Mouse (Mus musculus): Measurements from ENCODE around the gene Smu1. TPM values are rescaled to one million over a fixed set of nuclear protein-coding genes. Genes with fewer than 3 reads are reported as not detected.

Smu1 gene
- total RNA-seq, 2 experiments from 2014 or later: 19.0 to 24.4 TPM

DNA sequence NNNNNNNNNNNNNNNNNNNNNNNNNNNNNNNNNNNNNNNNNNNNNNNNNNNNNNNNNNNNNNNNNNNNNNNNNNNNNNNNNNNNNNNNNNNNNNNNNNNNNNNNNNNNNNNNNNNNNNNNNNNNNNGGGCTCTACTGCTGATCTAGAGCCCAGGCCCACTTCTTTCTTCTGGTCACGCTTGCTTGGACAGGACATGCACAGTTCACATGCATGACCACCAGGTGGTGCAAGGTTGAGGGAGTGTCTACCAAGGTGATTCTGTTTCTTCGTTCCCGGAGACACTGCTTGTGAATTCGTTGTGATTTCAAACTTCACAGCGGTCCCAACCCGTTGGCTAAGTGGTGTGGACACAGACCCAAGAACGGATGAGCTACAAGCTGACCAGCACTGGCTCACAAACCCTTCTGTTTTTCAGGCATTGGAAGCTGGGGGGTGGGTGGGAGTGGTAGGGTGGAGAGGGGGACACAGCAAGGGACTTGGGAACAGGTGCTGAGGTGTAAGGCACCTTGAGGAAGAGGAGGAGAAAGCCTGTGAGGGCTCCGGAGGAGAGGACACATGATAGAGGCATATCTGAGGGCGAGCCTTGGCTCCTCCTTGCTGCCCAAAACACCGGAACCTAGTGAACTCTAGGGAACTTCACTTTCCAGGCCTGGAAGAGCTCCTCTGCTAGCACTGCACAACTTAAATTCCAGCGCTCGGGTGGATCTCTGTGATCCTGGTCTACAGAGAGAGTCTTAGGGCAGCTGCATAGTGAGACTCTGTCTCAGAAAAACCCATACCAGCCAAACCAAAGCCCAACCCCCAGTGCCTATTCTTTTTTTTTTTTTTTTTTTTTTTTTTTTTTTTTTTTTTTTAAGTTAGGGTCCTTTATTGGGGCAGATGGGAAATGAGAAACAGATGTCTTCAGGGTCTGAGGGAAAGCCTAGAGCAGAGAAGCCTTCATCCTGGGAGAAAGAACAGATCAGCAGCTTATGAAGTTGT is 16.8 kb upstream of the Smu1 start:
- peak; percentile 80 for ATAC-seq (replicated peaks; ENCODE audit: low FRiP score, poor library complexity, severe bottlenecking)

DNA sequence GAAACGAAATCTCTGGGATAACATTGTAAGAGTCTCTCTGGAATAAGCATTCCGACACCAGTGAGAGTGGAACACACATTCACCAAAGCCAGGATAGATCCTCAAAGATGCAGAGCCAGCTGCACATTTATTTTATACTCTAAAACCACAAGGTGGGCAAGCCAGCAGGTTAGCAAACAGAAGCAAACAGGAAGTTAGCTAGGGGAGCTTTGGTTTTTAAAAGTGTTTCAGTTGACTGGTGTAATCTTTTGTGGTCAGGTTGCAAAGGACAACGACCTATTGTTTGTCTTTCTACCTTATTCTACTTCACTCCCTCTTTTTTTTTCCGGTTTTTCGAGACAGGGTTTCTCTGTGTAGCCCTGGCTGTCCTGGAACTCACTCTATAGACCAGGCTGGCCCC is 2.2 kb upstream of the Smu1 start:
- ATAC-seq (replicated peaks; ENCODE audit: low FRiP score, poor library complexity, severe bottlenecking): no peak

- peak; percentile 66 for ATAC-seq (replicated peaks; ENCODE audit: low FRiP score, poor library complexity, severe bottlenecking)
Measured at GRCm38 (mm10) chr4:40757157-40757779, 455 bp downstream of the Smu1 start.

- no peak for ATAC-seq (replicated peaks; ENCODE audit: low FRiP score, poor library complexity, severe bottlenecking)
Measured at GRCm38 (mm10) chr4:40735351-40735750, 22.4 kb downstream of the Smu1 start.

DNA sequence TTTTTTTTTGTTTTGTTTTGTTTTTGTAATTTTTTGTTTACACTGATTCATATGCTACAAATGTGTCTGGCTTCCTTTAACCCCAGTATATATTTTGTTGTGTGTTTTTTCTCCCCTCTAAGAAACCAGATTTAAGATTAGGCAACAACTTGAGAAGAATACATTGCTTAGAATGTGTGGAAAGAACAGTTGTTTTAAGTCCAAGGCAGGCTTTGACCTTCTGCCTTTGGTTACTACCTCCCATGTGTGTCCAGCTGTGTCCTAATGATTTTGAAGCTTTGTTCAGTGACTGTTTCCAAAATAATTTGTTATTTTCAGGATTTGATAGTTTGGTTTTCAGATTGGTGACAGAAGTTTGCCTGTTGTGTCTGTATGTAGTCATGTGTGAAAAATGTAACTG is 26.5 kb downstream of the Smu1 start:
- ATAC-seq (replicated peaks; ENCODE audit: low FRiP score, poor library complexity, severe bottlenecking): no peak

DNA sequence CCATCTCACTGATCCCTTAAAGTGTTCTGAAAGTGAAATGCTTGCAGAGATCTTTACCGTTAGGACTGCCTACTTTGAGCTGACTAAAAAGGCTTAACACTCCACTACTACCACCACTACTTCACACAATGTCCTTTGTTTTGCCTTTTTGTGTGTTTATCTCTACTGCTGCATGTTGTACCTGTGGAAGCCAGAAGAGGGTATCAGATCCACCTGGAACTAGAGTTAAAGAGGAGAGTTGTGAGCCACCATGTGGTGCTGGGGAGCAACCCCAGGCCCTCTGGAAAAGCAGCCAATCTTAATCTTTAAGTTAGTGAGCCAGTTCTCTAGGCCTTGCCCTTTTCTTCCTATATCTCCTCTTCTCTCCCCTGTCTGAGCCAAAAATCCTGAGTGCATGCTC is 30.5 kb downstream of the Smu1 start:
- no peak for ATAC-seq (replicated peaks; ENCODE audit: low FRiP score, poor library complexity, severe bottlenecking)

DNA sequence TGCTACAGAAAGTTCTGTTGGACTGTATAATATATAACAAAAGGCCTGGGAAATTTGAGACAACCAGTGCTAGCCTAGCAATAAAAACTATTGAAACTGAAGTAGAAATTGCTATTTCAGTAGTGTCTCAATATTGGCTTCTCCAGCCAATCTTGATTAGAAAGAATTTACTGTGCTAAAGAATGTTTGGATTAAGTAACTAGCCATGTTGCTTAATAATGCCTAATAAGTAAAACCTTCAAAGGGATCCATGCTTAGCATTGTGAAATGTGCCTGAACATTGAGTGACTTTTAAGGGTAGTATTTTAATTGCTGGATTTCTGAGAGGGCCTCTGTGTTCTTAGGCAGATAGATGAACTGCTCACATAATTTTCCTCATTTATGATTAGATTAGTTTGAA is 32.2 kb downstream of the Smu1 start:
- ATAC-seq (replicated peaks; ENCODE audit: low FRiP score, poor library complexity, severe bottlenecking): no peak

- ATAC-seq (replicated peaks; ENCODE audit: low FRiP score, poor library complexity, severe bottlenecking): no peak
Measured at GRCm38 (mm10) chr4:40725141-40725540, 32.6 kb downstream of the Smu1 start.

GRCm38 (mm10) chr4:40722687-40723460 is 34.8 kb downstream of the Smu1 start:
- ATAC-seq (replicated peaks; ENCODE audit: low FRiP score, poor library complexity, severe bottlenecking): peak; percentile 77

DNA sequence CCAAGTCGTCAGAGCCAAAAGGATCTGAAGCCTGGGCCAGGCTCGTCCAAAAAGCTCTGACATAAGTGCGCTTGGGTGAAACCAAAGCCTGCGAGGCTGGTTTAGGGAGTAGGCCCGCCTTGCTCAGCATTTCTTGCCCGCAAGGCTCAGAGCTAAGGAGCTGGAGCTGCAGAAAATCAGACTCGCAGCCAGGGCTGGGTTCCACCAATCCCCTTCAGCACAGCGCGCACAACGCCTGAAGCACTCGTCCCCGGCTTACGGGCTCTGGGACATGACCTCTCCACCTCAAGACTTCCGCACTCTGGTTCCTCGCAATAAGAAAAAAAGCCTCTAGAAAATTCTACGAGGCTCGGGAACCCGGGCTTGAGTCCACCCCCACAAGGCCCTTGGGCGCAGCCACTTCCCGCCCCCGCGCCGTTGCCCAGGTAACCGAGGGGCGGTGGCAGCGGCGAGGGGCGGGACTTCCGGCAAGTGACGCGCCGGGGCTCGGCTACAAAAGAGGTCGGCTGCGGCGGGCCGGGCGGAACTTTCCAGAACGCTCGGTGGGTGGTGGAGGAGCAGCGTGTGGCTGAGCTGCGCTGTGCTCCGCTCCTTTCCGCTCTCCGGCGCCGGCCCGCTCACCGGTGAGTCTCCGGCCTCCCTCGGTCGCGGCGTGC is 35.6 kb downstream of the Smu1 start, which contains the start of gene Dnaja1:
TSS of gene Dnaja1 (plus strand) at position 140 of the 656 bp plus-strand sequence.
- ATAC-seq (replicated peaks; ENCODE audit: low FRiP score, poor library complexity, severe bottlenecking): peak; percentile 91

- no peak for ATAC-seq (replicated peaks; ENCODE audit: low FRiP score, poor library complexity, severe bottlenecking)
Measured at GRCm38 (mm10) chr4:40720910-40721309, 36.8 kb downstream of the Smu1 start.

GRCm38 (mm10) chr4:40717141-40717540 is 40.6 kb downstream of the Smu1 start:
- ATAC-seq (replicated peaks; ENCODE audit: low FRiP score, poor library complexity, severe bottlenecking): no peak

DNA sequence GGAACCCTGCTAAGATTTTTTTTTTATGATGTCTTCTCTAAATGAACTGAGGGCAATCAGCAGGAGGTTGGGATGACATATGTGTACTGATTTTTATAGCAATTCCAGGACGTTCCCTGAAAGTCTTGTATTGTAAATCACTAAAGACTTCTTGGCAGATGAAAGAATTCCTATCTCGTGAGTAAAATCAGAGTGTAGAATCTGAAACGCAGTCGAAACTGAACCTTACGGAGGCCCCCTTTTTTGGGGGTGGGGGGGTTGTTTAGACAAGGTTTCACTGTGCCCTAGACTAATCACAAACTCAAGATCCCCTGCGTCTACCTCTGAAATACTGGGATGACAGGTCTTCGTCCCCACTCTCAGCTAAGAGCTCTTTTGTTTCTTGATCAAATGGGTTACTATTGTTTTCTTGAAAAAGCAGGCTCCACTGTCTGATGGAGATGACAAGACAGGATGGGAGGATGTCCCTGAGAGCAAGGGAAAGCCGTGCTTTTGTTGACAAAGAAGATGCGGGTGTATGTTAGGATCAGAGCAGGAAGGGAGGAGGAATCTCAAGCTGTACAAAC is 53.9 kb downstream of the Smu1 start:
- no peak for ATAC-seq (replicated peaks; ENCODE audit: low FRiP score, poor library complexity, severe bottlenecking)

- ATAC-seq (replicated peaks; ENCODE audit: low FRiP score, poor library complexity, severe bottlenecking): peak; percentile 96
Measured at GRCm38 (mm10) chr4:40702797-40703709, 54.7 kb downstream of the Smu1 start, which contains the start of gene Aptx. Aptx (minus strand) TSS chr4:40703194.

- ATAC-seq (replicated peaks; ENCODE audit: low FRiP score, poor library complexity, severe bottlenecking): no peak
Measured at GRCm38 (mm10) chr4:40701796-40702195, 55.9 kb downstream of the Smu1 start.

DNA sequence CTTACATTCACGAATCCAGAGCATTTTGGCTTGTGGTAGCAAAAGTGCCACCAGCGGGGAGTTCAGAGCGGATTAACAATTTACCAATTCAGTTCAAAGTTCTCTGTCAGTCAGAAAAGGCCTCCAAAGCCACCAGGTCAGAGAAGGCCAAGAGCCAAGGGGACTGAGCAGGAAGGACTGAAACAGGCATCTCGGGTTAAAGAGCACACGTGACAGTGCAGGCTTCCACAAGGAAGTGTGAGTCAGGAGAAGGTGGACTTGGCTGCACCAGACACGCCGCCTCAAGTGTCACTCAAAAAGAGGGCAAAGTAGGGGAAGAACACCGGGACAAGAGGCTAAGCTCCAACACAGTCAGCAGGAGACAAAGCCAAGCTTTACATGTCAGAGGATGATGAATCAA is 57.5 kb downstream of the Smu1 start:
- no peak for ATAC-seq (replicated peaks; ENCODE audit: low FRiP score, poor library complexity, severe bottlenecking)

GRCm38 (mm10) chr4:40697059-40697458 is 60.7 kb downstream of the Smu1 start:
- ATAC-seq (replicated peaks; ENCODE audit: low FRiP score, poor library complexity, severe bottlenecking): no peak

DNA sequence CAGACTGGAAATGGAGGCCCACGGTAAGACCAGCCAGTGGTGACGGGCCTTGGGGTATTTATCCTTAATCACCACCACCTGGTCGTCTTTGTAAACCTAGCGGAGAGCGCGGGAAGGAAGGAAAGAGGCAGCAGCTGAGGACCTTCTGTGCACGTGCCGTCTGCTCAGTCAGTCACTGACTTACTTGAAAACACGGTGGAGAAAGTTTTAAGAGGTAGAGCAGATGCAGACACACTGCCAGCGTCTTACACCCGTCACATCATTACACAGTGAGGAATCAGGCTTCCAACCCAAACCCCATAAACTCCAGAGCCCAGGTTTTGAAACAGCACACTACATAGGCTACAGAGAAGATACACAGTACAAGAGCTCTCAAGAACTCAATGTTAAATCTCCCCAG is 66.6 kb downstream of the Smu1 start:
- no peak for ATAC-seq (replicated peaks; ENCODE audit: low FRiP score, poor library complexity, severe bottlenecking)

Data from erythroblast, adult 5-6 weeks (primary cell).